Mouse (Mus musculus) spleen, postnatal 4 days (tissue): ENCODE results near the gene Fam161a.

Experiments used
- DNase-seq, 2 experiments: peaks; one replicate each; pipeline ENCODE4 v3.0.0; 2022; ENCODE audit warnings: low spot score in 2 of 2

Fam161a gene

GRCm38 (mm10) chr11:22990393-22991126, 16.8 kb upstream of the Fam161a start, which contains the start of gene Cct4:
Gene Cct4 (plus strand): TSS chr11:22990519.
- peak; percentile 91 to 95 for DNase-seq

DNA sequence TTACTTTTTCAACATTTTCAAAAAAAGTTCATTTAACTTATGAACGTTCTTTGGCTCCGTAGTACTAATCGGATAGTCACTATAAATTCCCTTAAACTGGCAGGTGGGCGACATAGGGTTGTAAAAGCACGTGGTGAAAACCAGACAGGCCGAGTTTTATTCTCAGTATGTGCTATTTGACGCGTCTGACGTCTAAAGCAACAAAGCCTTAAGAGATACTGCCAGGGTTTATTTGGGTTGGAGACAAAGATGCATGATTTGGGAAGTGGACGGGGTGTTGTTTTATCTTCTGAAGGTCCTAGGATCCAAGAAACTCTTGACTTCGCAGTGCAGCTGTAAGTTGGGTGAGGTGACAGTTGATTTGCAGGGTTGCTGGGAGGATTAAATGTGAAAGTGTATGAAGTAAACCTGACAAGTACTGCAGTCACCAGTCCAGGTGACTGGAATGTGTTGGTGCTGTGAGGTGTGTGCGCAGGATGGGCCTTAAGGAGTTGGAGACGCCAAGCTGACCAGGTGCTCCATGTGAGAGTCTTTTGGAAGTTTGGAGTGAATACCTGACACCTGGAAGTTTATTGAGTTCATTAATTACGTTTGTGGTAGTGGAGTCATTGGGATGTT, 16.0 kb upstream of the Fam161a start:
- no peak for DNase-seq

DNA sequence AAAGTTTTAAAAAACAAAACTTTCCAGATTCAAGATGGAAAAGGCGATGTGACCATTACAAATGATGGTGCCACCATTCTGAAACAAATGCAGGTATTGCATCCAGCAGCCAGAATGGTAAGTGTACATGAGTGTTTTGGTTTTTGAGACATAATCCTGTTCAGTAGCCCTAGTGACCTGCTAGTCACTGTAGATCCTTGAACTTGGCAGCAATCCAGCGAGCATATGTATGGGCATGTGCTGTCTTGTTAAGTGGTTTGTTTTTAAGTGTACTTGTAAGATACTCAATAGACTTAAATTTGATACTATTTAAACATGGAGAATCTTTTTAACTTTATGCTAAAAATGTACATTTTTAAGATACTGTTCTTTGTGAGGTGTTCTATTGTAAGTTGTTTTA, 13.1 kb upstream of the Fam161a start:
- DNase-seq: no peak

- no peak for DNase-seq
Observed at GRCm38 (mm10) chr11:22995461-22995860, 11.9 kb upstream of the Fam161a start.

GRCm38 (mm10) chr11:22998308-22998707, 9.0 kb upstream of the Fam161a start:
- DNase-seq: no peak

DNA sequence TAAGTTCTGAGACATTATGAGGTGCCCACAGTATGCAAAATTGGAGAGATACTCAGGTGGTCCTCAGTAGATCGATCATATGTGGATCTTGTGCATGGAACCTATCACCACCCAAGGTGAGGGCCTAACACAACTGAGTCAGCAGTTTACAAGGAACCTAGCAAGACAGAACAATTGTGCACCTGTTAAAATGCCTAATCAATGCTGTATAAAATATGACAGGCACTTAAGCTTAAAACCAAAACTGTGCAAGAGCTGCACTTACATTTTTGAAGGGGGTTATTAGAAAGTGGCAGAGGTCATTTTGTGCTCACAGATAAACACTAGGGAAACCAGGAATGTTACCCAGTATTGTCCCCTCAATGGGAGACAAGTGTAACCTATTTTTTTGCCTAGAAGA, 2.1 kb upstream of the Fam161a start:
- DNase-seq: no peak

GRCm38 (mm10) chr11:23007166-23007480, 208 bp upstream of the Fam161a start:
- no peak for DNase-seq

DNA sequence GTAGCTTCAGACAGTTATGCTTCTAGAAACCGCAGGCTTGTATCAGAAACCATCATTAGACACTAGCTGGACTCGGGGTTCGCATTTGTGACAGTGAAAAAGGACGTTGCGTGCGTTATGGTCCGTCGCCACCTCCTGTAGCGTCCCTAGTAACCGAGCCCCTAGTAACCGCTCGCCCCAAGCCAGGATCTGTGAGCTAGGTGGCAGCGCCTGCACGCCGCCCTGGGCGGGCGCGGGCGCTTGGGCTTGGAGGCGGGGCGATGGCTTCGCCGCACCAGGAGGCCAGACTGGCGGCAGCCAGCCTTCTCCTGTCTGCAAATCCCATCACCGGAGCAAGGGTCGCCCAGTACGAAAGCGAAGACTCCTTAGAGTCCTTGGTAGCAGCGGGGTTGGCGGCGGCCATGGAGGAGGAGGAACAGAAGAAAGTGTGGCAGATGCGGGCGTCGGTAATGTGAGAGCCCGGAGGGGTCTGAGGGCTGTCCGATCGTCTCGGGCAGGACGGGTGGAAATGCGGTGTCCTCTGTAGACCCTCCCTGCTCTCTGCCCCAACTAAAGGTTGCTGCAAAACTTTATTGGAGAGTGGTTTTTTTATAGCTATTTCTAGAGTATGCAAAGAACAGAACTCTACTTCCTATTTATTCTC, 971 bp downstream of the Fam161a start:
- peak; percentile 84 to 91 for DNase-seq

DNA sequence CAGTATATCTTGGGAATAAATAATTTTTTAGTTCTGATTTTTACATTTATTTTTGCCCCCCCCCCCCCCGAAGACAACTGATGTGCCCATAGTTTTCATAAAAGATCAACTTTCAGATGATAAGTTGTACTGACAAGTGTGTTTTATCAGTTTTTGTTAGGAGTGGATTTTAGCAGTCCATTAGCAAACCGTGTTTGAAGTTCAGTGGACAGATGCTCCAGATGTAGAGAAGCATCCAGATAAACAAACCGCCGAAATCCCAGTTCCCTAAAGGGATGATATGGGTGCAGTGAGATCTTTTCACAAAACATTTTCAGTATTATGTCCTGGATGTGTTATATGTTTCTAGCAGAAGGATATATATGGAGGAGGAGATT, 1.5 kb downstream of the Fam161a start:
- no peak for DNase-seq

DNA sequence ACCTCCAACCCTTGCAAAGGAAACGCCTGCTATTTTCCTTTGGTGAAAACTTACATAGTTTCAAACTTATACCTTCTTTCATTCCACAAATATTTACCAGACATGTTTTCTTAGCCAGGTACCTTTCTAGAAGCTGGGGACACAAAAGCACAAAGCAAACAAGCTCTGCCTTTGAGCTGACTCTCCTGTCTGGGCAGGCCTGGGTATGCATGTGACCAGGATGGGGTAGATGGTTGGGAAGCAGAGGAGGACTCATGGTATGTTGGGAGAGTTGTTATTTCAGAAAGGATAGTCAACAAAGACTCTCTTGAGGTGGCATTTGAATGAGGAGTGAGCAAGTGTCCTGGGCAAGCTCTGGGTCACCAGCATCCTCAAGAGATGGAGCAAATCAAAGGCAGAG, 5.8 kb downstream of the Fam161a start:
- no peak for DNase-seq

GRCm38 (mm10) chr11:23013580-23014294, 6.4 kb downstream of the Fam161a start:
- DNase-seq: no peak

DNA sequence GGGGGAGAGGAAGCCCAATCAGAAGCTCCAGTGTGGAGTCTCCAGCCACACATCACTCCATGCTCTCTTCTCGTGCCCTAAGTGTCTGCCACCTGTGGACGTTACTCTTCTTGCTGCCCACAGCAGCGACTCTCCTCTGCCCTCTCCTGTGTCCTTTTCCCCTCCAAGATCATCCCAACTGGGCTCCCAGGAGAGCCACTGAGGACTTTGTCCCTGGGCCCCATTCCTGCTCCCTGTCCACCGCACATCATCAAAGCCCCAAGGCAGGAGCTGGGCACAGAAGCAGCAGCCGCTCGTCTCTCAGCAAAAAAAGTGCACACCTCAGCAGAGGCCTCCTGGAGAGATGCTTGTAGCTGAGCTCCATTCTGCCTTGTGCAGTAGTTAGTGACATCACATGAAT, 7.7 kb downstream of the Fam161a start:
- DNase-seq: no peak

GRCm38 (mm10) chr11:23017943-23018342, 10.6 kb downstream of the Fam161a start:
- no peak for DNase-seq

DNA sequence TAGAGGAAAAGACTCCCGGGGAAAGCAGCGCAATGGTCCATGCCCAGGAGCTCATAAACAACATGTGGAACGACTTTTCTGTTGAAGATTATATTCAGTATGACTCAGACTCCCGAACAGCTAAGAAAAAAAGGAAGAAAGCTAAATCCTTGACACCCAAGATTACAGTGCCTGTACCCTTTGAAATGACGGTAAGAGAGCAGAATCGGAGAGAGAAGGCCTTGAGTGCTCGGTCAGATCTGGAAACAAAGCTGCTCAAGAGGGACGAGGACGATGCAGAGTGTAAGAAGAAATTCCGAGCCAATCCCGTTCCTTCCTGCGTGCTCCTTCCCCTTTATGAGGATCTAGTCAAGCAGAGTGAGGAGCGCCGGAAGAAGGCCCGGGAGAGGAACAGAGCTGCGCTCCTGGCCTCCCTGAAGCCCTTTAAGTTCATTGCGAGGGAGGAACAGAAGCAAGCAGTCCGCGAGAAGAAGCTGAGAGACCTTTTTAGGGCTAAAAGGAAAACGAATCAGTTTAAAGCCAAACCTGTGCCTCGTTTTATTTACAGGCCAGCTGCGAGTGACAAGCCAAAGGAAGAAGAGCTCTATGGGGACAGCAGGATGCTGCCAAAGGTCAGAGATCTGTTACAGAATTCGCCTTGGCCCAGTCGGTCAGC, 12.9 kb downstream of the Fam161a start:
- no peak for DNase-seq

DNA sequence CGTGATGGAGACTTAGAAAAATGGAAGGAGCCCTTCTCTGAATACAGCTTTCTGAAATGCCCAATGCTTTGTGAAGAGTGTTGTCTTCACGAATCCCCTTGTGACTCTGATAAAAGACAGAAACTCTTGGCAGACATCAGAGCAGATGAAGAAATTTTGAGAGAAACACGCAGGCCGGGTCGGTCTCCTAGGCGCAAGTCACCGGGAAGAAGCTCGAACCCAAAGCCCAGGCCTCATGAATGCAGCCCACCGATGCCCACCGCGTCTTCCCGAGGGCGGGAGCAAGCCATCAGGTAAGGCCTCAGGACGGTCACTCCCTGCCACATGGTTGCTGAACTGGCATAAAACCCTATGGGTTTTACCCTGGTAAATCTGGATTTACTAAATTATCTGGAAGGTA, 13.5 kb downstream of the Fam161a start:
- DNase-seq: no peak

DNA sequence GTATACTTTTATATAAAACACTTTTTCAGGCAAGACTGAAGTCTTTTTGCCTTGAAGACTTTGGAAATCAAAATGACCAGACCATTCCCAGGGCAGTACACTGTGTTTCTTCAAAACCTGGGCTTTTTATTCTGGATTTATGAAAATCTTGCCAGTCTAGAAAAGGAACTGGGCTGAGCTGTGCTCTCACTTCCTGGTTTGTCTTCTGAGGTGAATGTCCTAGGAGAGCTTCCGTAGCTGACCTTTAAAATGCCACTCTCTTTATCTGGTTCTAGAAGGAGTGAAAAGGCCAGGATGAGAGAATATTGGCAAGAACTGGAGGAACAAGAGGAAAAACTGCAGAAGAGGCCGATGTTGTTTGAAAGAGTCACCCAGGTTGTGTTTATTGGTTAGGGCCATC, 15.8 kb downstream of the Fam161a start:
- DNase-seq: no peak

DNA sequence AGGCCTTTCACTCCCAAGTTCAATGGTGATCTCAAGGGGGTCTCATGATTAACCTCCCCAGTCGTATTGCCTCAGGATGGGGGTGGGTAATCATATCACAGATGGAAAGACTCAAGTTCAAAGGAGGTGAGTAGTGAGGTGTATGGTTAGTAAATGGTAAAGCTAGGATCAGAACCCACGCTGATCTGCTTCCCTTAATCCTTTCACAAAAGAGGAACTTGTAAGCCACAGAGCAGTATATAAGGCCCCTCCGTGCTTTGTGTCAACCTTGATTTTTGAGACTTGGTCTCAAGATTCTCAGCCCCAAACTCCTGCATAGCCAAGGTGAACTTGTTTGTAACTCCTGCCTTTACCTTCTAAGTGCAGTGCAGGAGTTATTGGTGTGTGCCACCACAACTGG, 16.8 kb downstream of the Fam161a start:
- no peak for DNase-seq

DNA sequence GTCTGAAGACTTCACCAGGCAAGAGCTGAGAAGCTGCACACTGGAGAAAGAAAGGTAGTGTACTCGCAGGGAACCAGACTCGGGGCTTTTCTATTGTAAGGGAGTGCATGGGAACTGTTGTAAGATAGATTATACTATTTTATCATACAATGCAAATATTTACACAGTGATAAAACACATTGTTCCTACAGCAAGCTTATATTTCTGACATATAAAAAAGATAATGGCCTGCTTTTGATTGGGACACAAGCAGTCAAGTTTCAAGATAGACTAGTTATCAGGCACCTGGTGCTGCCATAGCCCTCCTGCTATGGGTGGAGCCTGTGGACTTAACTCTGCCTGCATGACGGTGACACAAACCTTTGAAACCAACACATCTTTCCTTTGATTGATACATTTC, 21.6 kb downstream of the Fam161a start:
- DNase-seq: no peak

GRCm38 (mm10) chr11:23029399-23029798, 22.1 kb downstream of the Fam161a start:
- no peak for DNase-seq

DNA sequence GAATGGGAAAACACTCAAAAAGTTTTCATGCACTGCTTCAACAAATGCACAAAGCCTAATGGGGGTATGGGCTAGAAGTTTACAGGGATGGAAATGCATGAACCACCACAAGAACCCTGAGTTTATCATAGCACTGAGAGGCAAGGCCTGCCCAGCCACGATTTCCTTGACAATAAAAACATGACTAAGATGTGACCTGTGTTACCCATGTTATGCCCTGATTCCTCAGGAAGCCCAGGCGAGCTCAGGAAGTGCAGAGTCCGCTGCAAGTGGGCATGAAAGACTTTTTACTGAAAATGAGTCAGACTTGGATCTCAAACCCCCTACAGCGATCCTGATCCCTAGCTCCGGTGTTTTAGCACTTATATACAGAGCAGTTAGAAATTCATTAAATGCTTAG, 39.9 kb downstream of the Fam161a start:
- DNase-seq: no peak

DNA sequence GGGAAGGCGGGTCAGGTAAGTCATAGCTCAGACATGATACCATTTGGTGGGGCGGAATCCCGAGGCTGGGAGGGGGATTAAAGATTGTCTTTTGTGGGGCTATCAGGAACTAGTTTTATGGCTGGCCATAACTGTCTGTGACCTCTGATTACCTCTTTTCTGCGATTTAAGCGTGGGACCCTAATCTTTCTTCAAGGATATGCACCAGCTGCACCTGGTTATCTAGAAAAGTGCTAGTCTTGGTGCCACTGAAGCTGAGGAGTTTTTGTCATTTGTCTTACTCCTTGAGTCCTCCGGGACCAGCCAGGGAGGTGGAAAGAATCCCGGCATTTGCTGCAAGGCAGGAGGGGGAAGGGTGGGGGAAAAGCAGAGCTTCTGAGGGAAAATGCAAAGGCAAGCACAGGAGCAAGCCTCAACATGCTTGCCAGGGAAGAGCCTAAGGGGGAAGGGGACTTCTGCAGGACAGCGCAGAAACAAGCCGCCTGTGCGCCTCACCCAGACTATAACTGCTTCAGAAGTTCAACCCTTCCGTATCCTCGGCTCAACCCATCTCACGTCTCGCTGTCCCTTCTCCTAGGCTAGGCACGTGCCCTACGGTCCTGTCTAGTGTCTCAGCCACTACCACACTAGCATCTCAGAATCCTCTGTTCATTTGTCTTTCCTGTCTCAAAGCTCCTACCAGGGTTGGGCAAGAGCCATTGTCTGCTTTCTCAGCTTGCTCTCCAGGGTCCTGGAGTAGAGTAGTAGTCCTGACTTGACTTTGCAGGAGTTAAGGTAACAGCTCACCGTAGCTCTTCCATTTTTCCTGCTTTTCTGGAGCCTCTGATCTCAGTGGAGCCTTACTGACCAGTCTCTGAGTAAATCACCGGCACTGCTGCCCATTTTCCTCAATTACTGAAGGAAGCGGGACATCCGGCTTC, 40.6 kb downstream of the Fam161a start:
- DNase-seq: no peak
